Mouse (Mus musculus) bone marrow, adult 2 months (tissue): Measurements from ENCODE around the gene Crtc3.

Experiments
- CTCF ChIP-seq: fragments of 200-500 bp; IDR thresholded peaks from 2 replicates; pipeline ENCODE4 v1.5.1; 2011; ENCODE audit warnings: low read length, control low read depth; ENCODE audit not compliant: control insufficient read depth, insufficient read depth
- POLR2A ChIP-seq: fragments of 200-500 bp; IDR thresholded peaks from 2 replicates; pipeline ENCODE4 v1.6.1; 2011; ENCODE audit warnings: low read depth, mild to moderate bottlenecking, control low read depth, low read length, borderline replicate concordance; ENCODE audit not compliant: control insufficient read depth

DNA sequence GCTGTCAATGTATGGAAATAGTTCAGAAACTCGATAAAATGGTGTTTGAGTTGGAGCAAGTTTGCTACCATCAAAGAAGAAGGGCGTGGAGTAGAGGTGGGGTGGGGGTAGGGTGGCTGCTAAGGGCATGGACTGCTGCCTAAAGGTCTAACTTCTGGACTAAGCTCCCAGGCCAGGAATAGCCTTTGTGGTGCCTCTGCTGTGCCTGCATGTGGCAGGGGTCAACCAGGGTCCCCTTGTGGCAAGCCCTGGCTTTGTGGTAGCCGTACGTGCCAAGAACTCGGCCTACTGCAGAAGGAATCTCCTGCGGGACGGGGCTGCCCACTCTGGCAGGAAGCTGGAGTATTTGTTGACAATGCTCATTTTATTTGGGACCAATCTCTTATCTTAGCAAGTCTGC is 62.8 kb downstream of the Crtc3 start:
- TF ChIP-seq CTCF (no peak), POLR2A (no peak)
